Mouse (Mus musculus): Measurements from ENCODE around the gene Insl5. TPM values are rescaled to one million over a fixed set of nuclear protein-coding genes. Genes with fewer than 3 reads are reported as not detected.

Insl5 gene
- not detected in 2 replicates for polyA plus RNA-seq (2015; fragmentation: Nextera tagmentation; extraction: Ambion mirVana)

DNA sequence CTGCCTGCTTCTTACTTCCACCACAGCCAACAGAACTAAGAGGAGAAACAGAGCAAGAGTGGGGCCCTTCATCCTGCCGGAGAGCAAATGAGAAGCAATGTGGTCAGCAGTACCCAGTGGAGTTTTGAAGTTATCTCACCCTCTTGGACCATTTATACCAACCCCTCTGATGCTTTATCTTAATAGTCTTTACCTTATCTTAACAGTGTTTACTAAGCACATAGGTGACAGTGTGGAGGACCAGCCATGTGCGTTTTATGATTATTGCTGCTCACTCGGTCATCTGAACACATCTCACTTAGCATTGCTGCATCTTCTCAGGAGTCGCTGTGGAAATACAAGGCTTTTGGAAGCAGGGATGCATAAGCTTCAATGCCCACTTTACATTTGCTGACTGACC, at the start of gene Insl5:
Insl5 (minus strand) TSS at position 222 of the 400 bp plus-strand sequence.
- 58% methylated on average over 4 of the region's 4 CpGs for WGBS (ENCODE audit: insufficient replicate concordance)
- ATAC-seq (ENCODE audit: low read depth), result no peak
- Histone ChIP-seq H3K9ac (ENCODE audit: low read depth, low read length) (no peak within 1 kb of the TSS), H3K27me3 (ENCODE audit: control insufficient read depth, insufficient read depth, low read depth, low read length) (no peaks in the 10 kb centered on the region), H3K9me3 (replicated peaks; ENCODE audit: control insufficient read depth, low read length) (no peaks in the 10 kb centered on the region), H3K27ac (ENCODE audit: low read length) (no peak within 1 kb of the TSS), H3K4me3 (ENCODE audit: low read depth, low read length) (no peak within 1 kb of the TSS), H3K4me1 (ENCODE audit: control insufficient read depth, low read depth, low read length) (no peaks in the 10 kb centered on the region), H3K36me3 (ENCODE audit: control insufficient read depth, insufficient read depth) (no peaks in the 10 kb centered on the region), H3K4me2 (ENCODE audit: low read depth, low read length) (no peak within 1 kb of the TSS)

- H3K27me3 ChIP-seq (ENCODE audit: control insufficient read depth, insufficient read depth, low read depth, low read length), result no peaks in the 10 kb centered on the region
- no peaks in the 10 kb centered on the region for H3K4me1 ChIP-seq (ENCODE audit: control insufficient read depth, low read depth, low read length)
- no peak overlapping the region for H3K4me2 ChIP-seq (ENCODE audit: low read depth, low read length)
- H3K27ac ChIP-seq (ENCODE audit: low read length), result no peak overlapping the region
- no peaks in the 10 kb centered on the region for H3K9me3 ChIP-seq (replicated peaks; ENCODE audit: control insufficient read depth, low read length)
- H3K4me3 ChIP-seq (ENCODE audit: low read depth, low read length), result no peak overlapping the region
- no peak overlapping the region for H3K9ac ChIP-seq (ENCODE audit: low read depth, low read length)
- WGBS (ENCODE audit: insufficient replicate concordance), result 64% methylated on average over 3 of the region's 3 CpGs
- H3K36me3 ChIP-seq (ENCODE audit: control insufficient read depth, insufficient read depth), result no peaks in the 10 kb centered on the region
- no peak for ATAC-seq (ENCODE audit: low read depth)
Observed at GRCm38 (mm10) chr4:103070631-103071030, 44.0 kb upstream of the Insl5 start.

DNA sequence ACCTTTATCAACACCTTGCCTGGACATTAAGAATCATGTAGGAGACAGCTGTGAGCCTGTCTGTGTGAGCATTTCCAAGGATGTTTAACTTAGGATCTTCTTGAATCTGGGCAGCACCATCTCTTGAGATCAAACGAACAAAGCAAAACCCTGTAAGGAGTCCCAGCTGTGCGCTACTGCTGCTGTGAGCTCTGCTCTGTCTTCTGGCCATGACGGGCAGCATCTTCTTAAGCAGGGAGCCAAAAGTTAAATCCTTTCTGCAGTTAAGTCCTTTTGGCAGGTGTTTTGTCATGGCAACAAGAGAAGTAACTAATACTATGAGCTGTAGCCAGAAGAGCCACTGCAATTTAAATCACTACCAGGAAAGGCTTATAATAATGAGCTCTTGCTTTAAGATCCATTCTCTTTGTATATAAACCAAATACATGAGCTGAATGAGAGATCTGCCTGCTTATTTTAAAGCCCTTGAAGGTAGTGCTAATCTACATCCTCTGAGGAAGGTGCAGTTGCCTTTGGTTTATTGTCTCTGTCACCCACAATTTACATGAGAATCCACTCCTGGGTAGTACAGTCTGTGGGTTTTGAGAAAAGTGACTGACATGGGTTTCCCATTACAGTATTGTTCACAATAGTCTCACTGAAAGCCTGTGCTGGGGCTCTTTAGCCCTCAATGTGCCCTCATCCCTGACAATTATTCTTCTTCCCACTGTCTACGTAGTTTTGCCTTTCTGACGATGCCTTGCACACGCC, 41.4 kb upstream of the Insl5 start:
- no peak for ATAC-seq (ENCODE audit: low read depth)
- Histone ChIP-seq H3K9ac (ENCODE audit: low read depth, low read length) (no peak overlapping the region), H3K4me2 (ENCODE audit: low read depth, low read length) (no peak overlapping the region)

DNA sequence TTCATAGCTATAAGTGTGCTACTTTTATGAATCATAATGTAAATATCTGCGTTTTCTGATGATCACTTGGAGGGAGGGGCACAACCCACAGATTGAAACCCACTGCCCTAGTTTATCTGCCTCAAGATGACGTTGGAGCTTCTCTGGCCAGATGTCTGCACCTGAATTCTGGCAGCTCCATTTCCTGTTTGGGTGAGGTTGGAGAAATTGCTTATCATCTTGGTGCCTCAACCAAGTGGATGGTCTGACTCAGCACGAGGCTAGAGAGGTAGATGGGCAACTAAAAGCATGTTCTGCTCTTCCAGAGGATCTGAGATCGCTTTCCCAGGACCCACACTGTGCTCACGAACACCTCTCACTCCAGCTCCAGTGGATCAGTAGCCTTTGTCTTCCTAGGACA, 38.3 kb upstream of the Insl5 start:
- Histone ChIP-seq H3K9me3 (replicated peaks; ENCODE audit: control insufficient read depth, low read length) (no peaks in the 10 kb centered on the region), H3K9ac (ENCODE audit: low read depth, low read length) (no peak overlapping the region), H3K36me3 (ENCODE audit: control insufficient read depth, insufficient read depth) (no peaks in the 10 kb centered on the region), H3K4me1 (ENCODE audit: control insufficient read depth, low read depth, low read length) (no peaks in the 10 kb centered on the region), H3K4me2 (ENCODE audit: low read depth, low read length) (no peak overlapping the region), H3K27me3 (ENCODE audit: control insufficient read depth, insufficient read depth, low read depth, low read length) (no peaks in the 10 kb centered on the region), H3K4me3 (ENCODE audit: low read depth, low read length) (no peak overlapping the region), H3K27ac (ENCODE audit: low read length) (no peak overlapping the region)
- ATAC-seq (ENCODE audit: low read depth), result no peak
- WGBS (ENCODE audit: insufficient replicate concordance), result 37% methylated on average over 5 of the region's 5 CpGs

More for the DNA sequence above, 41.4 kb upstream of the Insl5 start:
- 69% methylated on average over 6 of the region's 6 CpGs for WGBS (ENCODE audit: insufficient replicate concordance)
- no peak overlapping the region for H3K27ac ChIP-seq (ENCODE audit: low read length)
- no peaks in the 10 kb centered on the region for H3K9me3 ChIP-seq (replicated peaks; ENCODE audit: control insufficient read depth, low read length)
- H3K4me1 ChIP-seq (ENCODE audit: control insufficient read depth, low read depth, low read length), result no peaks in the 10 kb centered on the region
- H3K27me3 ChIP-seq (ENCODE audit: control insufficient read depth, insufficient read depth, low read depth, low read length), result no peaks in the 10 kb centered on the region
- H3K4me3 ChIP-seq (ENCODE audit: low read depth, low read length), result no peak overlapping the region
- no peaks in the 10 kb centered on the region for H3K36me3 ChIP-seq (ENCODE audit: control insufficient read depth, insufficient read depth)

GRCm38 (mm10) chr4:103064421-103064820, 37.8 kb upstream of the Insl5 start:
- Histone ChIP-seq H3K9me3 (replicated peaks; ENCODE audit: control insufficient read depth, low read length) (no peaks in the 10 kb centered on the region), H3K9ac (ENCODE audit: low read depth, low read length) (no peak overlapping the region), H3K36me3 (ENCODE audit: control insufficient read depth, insufficient read depth) (no peaks in the 10 kb centered on the region), H3K4me2 (ENCODE audit: low read depth, low read length) (no peak overlapping the region), H3K27ac (ENCODE audit: low read length) (no peak overlapping the region), H3K4me3 (ENCODE audit: low read depth, low read length) (no peak overlapping the region), H3K4me1 (ENCODE audit: control insufficient read depth, low read depth, low read length) (no peaks in the 10 kb centered on the region), H3K27me3 (ENCODE audit: control insufficient read depth, insufficient read depth, low read depth, low read length) (no peaks in the 10 kb centered on the region)
- ATAC-seq (ENCODE audit: low read depth), result no peak
- WGBS (ENCODE audit: insufficient replicate concordance), result 57% methylated on average over 2 of the region's 2 CpGs

- Histone ChIP-seq H3K4me2 (ENCODE audit: low read depth, low read length) (no peak overlapping the region), H3K27ac (ENCODE audit: low read length) (no peak overlapping the region), H3K27me3 (ENCODE audit: control insufficient read depth, insufficient read depth, low read depth, low read length) (no peaks in the 10 kb centered on the region), H3K4me3 (ENCODE audit: low read depth, low read length) (no peak overlapping the region), H3K9me3 (replicated peaks; ENCODE audit: control insufficient read depth, low read length) (no peaks in the 10 kb centered on the region), H3K36me3 (ENCODE audit: control insufficient read depth, insufficient read depth) (no peaks in the 10 kb centered on the region), H3K4me1 (ENCODE audit: control insufficient read depth, low read depth, low read length) (no peaks in the 10 kb centered on the region), H3K9ac (ENCODE audit: low read depth, low read length) (no peak overlapping the region)
- 66% methylated on average over 5 of the region's 5 CpGs for WGBS (ENCODE audit: insufficient replicate concordance)
- no peak for ATAC-seq (ENCODE audit: low read depth)
Observed at GRCm38 (mm10) chr4:103056909-103057308, 30.3 kb upstream of the Insl5 start.

- H3K36me3 ChIP-seq (ENCODE audit: control insufficient read depth, insufficient read depth), result no peaks in the 10 kb centered on the region
- WGBS (ENCODE audit: insufficient replicate concordance), result 74% methylated on average over 11 of the region's 11 CpGs
Observed at GRCm38 (mm10) chr4:103048046-103048445, 21.4 kb upstream of the Insl5 start.

GRCm38 (mm10) chr4:103042997-103043396, 16.4 kb upstream of the Insl5 start:
- H3K27me3 ChIP-seq (ENCODE audit: control insufficient read depth, insufficient read depth, low read depth, low read length), result no peaks in the 10 kb centered on the region
- 81% methylated on average over 11 of the region's 11 CpGs for WGBS (ENCODE audit: insufficient replicate concordance)

More at GRCm38 (mm10) chr4:103048046-103048445, 21.4 kb upstream of the Insl5 start:
- Histone ChIP-seq H3K4me2 (ENCODE audit: low read depth, low read length) (no peak overlapping the region), H3K4me3 (ENCODE audit: low read depth, low read length) (no peak overlapping the region), H3K9ac (ENCODE audit: low read depth, low read length) (no peak overlapping the region), H3K4me1 (ENCODE audit: control insufficient read depth, low read depth, low read length) (no peaks in the 10 kb centered on the region), H3K27ac (ENCODE audit: low read length) (no peak overlapping the region), H3K9me3 (replicated peaks; ENCODE audit: control insufficient read depth, low read length) (no peaks in the 10 kb centered on the region), H3K27me3 (ENCODE audit: control insufficient read depth, insufficient read depth, low read depth, low read length) (no peaks in the 10 kb centered on the region)
- no peak for ATAC-seq (ENCODE audit: low read depth)

DNA sequence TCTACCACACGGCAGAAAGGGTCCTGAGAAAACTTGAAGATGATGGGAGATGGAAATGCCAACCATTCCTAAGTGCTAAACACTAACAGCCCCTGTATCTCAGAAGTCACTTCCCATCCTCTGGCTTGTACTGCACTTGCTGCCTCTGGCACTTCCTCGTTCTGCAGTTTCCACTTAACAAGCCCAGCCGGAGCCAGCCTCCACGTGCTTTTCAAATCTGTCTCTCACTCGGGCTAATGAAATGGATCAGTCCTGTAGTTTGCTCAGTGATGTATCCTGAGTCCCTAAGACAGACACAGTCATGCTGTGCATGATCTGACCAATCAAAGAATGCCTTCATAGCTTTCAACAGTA, 13.2 kb upstream of the Insl5 start:
- WGBS (ENCODE audit: insufficient replicate concordance), result 21% methylated on average over 5 of the region's 5 CpGs
- Histone ChIP-seq H3K27ac (ENCODE audit: low read length) (no peak overlapping the region), H3K4me2 (ENCODE audit: low read depth, low read length) (no peak overlapping the region), H3K36me3 (ENCODE audit: control insufficient read depth, insufficient read depth) (no peaks in the 10 kb centered on the region), H3K9me3 (replicated peaks; ENCODE audit: control insufficient read depth, low read length) (no peaks in the 10 kb centered on the region), H3K4me3 (ENCODE audit: low read depth, low read length) (no peak overlapping the region), H3K9ac (ENCODE audit: low read depth, low read length) (no peak overlapping the region), H3K4me1 (ENCODE audit: control insufficient read depth, low read depth, low read length) (no peaks in the 10 kb centered on the region), H3K27me3 (ENCODE audit: control insufficient read depth, insufficient read depth, low read depth, low read length) (no peaks in the 10 kb centered on the region)
- ATAC-seq (ENCODE audit: low read depth), result no peak

More at GRCm38 (mm10) chr4:103042997-103043396, 16.4 kb upstream of the Insl5 start:
- Histone ChIP-seq H3K4me1 (ENCODE audit: control insufficient read depth, low read depth, low read length) (no peaks in the 10 kb centered on the region), H3K9me3 (replicated peaks; ENCODE audit: control insufficient read depth, low read length) (no peaks in the 10 kb centered on the region), H3K4me2 (ENCODE audit: low read depth, low read length) (no peak overlapping the region), H3K4me3 (ENCODE audit: low read depth, low read length) (no peak overlapping the region), H3K36me3 (ENCODE audit: control insufficient read depth, insufficient read depth) (no peaks in the 10 kb centered on the region), H3K9ac (ENCODE audit: low read depth, low read length) (no peak overlapping the region), H3K27ac (ENCODE audit: low read length) (no peak overlapping the region)
- ATAC-seq (ENCODE audit: low read depth), result no peak
